Mouse (Mus musculus) activated CD4-positive, CD25-positive, alpha-beta regulatory T cell, adult 4 months (primary cell): Measurements from ENCODE around the gene Gdap1l1. TPM values are rescaled to one million over a fixed set of nuclear protein-coding genes. Genes with fewer than 3 reads are reported as not detected.

ENCODE experiments used
- ATAC-seq: one replicate; pipeline ENCODE4 v1.8.0; 2017
- polyA plus RNA-seq, 2 experiments: library from polyadenylated mRNA; unstranded; fragments of 100-300 nt; shearing (Covaris generic); gene quantifications; one replicate each; pipeline ENCODE4 v1.2.1; 2017

Gene Gdap1l1
- polyA plus RNA-seq, 2 experiments from 2014 or later: not detected

DNA sequence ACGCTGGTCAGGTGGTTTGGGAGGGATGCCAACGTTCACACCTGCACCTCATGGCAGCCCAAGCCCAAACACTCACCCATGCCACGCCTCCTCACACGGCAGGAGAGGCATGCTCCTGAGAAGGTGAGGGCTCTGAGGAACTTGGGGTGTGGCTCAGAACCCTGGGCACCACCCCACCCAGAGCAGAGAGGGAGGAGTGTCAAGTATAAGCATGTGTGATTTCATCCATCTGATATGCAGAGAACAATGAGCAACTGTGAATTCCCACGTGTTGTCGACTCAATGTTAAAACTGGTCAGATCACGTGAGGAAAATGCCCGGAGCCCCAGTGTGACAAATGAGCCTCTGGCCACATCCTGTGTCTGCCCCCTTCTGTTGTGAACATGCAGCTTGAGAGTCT lies 28.5 kb downstream of the Gdap1l1 start:
- no peak for ATAC-seq

DNA sequence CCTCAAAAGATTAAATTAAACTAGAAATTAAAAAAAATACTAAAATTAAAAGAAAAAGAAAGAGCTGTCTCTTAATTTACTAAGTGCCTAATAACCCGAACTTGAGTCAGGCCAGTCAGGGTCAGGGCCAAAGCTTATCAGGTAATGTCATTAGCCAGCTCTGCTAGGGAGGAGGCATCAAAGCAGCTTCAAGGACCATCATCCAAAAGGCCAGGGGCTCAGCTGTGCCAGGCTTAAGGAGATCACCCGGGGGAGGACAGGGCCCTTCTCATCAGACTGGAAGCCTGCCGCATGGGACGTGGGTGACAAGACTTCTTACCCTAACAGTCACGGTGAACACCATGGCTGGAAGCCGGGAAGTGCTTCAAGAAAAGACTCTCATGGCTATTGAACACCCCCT lies 29.3 kb downstream of the Gdap1l1 start:
- ATAC-seq: no peak

DNA sequence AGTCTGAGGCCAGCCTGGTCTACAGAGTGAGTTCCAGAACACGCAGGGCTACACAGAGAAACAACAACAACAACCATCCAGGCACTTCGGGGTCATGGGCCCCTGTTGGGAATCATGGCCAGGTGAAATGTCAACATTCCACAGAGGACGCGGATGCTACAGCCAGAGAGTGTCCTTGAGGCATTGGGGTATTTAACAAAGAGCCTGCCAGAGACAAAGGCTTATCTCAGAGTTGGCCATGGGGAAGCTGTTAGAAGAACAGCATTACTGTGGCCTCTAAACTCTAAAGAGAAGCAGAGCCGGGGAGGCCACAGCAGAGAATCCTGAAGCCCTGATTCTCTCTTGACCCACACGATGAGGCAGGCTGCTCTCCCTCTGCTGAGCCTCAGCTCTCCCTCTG lies 30.6 kb downstream of the Gdap1l1 start:
- ATAC-seq: no peak

DNA sequence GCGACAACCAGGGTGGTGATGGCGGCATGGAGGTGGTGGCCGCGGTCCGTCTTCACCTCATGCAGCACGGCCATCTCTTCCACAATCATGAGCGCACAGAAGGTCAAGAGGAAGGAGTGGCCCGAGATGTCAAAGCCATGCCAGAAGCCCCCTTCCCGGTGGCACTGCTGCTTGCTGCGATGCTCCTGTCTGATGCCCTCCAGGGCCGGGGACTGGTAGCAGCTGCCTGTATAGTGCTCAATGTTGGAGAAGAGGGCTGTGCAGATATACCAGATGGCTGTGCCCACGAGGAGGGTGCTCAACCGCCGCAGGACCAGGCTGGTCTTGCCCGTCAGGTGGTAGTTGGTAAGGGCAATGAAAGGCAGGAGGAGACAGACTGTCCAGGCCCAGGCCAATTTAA lies 31.4 kb downstream of the Gdap1l1 start:
- ATAC-seq: no peak

DNA sequence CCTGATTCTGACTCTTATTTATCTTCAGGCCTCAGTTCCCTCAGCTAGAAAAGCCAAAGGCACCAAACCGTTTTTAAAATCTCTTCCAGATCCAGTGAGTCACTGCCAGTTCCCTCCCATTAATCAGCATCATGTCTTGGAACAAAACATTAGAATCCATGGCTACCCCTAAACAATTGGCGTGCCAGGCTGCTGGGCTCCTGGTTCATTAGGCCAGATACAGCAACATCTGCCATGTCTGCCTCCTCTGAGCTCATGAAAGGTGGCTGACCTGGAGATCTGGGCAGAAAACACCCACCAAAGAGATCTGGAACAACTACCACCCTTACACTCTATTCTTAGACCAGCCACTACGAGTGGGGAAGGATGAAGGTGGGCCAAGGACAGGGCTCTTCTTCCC lies 32.9 kb downstream of the Gdap1l1 start:
- no peak for ATAC-seq

DNA sequence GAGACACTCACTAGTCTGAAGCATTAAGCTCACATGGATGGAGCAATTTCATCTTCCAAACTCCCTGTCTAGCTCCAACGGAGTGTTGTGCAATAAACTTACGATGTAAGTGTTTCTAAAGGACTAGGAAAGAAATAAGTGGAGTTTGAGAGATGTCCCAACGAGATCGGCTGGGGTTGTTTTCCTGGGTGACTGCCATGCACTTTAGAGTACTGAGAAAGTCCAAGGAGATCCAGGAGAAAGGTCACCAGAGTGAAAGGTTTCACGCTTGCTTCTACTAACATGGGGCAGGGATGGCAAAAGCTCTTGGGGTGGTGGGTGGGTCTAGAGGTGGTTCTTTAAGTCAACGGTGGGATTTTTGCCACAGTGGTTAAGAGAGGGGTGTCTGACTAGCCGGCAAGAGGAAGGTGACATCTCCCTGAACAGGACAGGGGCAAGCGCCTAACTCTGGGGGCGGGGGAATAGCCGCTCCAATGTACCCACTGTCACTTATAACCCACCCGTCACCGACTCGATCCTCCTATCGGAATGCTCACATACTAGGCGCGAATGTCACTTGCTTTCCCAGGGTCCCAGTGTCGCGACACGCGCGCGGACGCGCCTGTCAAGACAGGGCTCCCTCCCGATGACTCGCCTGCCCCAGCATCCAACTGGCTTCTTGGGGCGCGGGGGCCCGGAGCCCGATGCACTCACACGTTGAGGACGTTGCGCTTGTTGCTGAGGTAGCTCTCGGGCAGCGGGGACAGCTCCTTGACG lies 33.6 kb downstream of the Gdap1l1 start:
- ATAC-seq: no peak

DNA sequence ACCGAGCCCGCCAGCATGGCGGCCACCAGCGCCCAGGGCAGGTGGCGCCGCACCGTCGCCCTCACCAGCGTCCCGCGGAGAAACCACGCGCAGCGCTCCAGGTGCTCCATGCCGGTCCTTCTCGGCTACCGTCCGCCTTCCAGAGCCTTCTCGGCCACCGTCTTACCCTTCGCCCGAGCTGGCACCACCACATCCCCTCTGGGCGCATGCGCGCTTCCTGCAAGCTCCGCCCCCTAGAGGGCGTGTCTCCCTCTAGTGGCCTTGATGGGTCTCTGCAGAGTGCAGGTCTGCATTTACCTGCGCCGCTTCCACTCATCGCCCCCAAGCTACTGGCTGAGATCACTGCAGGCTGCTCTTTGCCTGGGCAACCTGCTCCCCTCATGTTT lies 34.2 kb downstream of the Gdap1l1 start, which contains the start of gene Fitm2:
TSS of gene Fitm2 (minus strand) at position 164 of the 386 bp plus-strand sequence.
- ATAC-seq: peak; percentile 96

DNA sequence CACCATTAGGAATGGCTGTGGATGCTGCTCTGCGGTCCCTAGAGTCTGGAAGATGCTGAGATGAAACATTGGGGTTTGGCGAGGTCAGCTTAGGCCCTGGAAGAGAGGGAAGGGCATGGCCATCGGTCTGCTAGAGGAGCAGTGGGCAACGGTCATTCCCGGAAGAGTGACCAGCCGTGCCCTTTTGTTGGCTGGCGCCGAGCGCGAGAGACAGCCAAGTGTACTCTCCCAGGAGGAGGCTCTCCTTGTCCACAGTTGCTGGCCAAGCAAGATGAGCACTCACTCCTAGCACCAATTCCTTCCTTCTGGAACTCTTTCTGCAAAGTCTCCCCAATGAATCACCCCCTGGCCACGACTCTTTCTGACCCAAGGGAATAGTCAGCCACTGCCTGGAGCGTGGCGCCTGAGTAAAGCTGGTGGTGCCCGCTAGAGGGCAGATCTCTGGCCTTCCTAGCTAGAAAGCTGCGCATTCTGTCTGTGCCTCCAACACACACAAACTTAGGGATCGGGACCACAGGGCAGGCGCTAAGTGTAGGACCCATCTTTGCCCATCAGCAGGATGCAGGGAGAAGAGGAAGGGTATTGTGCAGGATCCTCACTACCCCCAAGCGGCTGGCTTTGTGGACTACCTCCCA lies 42.0 kb downstream of the Gdap1l1 start:
- ATAC-seq: no peak

DNA sequence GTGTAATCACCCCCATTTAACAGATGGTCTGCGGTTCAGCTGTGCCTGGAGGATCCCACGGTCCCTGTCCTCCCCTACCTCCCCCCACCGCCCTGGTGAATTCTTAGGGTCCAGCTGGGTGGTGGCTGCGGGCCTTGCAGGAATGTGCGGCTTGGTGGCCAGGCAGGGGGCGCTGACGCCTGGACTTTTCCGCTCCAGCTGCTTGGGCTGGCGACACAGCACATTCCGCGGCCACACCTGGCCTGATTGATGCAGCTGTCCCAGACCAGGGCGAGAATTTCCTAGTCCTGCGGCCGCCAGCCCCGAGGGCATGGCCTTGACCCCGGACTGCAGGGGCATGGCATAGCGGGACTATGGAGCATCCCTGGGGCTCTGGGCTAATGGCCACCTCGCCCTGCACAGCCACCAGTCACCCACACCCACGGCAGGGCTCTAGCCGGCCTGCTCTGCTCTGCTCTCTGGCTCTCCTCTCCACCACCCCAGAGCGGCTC lies 43.3 kb downstream of the Gdap1l1 start:
- ATAC-seq: no peak

DNA sequence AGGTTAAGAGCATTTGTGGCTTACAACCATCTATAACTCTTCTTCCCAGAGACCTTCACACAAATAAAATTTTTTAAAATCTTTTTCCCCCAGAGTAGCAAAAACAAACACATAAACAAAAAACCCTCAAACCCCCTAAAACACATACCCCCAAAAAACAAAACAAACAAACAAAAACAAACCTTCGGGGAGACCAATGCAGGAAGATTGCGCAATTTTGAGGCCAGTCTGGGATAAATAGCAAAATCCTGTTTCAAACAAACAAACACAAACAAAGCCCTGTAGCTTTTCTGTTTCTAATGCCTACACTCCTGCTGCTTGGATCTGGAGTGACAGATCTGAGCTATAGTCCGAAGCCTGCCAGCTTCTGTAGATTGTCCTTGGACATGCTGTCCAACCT lies 49.1 kb downstream of the Gdap1l1 start:
- ATAC-seq: no peak

DNA sequence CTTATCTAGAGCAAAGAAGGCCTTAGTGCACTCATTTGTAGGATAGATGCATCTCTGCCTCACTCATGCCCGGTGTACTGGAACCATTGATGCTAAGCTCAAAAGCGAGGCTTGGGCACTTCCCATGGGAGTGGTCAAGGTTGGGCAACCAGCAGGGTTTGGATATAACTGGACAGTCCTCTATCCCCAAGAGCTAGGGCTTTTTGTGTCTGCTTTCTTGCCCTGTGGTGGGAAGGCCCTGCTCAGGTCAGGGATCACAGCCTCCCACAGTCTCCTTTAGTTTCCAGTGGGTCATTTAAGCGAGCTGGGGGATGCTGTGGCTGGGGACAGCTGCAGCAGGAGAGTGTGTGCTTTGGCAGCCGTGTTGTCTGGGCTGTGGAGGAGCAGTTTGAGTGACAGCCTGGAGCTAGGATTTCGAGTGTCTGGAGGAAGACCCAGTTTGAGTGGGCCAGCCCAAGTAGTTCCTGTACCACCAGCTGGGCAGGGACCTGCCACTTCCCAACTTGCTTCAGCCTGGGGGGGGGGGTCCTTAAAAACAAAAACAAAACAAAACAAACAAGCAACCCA lies 51.5 kb downstream of the Gdap1l1 start:
- no peak for ATAC-seq

DNA sequence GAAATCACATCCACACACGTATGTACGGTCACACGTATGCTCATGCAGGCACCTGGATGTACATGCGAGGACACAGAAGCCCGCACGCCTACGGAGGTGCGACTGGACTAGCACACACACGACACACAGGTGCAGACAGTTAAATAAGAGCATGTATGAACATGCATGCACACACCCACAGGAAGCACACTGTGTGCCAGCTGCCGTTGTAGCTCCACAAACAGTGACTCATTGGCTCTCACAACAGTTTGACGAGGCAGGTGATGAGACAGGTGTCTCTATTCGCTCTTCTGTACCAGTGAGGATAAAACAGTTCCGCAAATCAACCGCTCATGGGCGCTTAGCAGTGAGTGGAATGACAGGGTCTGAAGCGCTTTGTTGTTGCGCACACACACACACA lies 52.4 kb downstream of the Gdap1l1 start:
- no peak for ATAC-seq

DNA sequence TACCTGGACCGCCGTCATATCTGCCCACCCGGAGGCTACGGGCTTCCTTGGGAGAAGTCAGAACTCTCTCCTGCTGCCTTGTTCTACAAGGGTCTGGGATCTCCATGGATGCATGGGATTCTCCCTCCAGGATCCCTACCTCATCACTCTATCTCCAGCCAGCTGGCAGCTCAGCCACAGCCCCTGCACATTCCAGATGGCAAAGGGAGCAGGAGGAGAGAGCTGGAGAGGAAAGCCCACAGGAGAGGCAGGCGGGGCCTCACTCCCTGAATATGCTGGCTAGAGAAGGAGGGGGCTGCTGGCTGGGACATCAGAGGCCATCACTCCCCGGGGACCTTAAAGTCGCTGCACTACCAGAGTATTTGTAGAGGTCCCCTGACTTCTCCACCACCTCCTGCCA lies 53.1 kb downstream of the Gdap1l1 start:
- no peak for ATAC-seq

DNA sequence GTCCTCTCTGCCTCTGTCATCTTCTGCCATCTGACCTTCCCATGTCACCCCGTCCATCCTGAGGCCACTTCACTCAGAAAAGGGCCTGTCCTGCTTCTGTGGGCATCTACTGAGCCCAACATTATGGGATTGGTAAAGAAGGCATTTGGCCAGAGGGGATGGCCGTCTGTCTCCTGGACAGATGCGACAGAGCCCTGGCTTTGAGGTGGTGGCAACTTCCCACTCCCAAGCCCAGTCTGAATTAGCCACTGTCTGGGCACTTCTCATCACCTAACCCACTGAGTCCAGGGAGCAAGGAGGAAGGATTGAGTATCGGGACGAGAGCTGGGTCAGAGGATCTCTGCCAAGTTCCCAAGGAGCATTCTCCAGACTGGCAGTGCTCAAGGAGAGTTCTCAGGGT lies 53.7 kb downstream of the Gdap1l1 start, which contains the start of gene R3hdml:
TSS of gene R3hdml (plus strand) at position 301 of the 400 bp plus-strand sequence.
- ATAC-seq: no peak

DNA sequence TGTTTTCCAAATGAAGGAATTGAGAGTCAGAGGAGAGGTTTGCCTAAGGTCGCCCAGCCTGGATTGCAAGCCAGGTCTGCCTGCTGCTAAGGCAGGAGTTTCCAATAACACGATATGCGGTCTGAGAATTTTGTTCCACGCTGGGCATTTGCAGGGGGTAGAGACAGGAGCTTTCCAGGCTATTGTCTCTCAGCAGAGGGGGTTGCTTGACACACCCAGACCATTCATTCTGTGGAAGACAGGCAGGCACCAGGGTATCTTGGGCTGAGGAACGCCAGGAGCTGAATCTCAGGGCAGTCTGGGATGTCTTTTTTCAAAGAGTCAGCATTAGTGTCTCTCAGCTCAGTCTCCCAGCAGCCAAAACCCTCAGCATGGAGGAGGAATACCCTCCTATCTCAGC lies 54.8 kb downstream of the Gdap1l1 start:
- no peak for ATAC-seq

DNA sequence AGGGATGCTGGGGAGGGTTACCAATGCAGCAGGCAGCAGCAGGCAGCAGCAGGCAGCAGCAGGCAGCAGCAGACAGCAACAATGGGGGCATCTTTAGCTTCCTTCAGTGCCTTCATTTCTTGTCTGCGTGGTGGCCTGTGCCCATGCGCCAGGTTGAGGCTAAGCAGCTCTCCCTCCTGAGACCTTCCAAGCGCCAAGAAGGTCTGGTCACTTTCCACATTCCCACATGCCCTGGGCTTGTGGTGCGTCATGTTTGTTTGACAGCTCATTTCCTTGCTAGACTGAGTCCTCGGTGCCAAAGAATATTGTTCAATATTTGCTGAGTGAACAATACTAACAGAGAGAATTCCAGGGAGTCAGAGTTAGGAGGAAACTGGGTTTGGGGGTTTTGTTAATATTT lies 55.7 kb downstream of the Gdap1l1 start:
- ATAC-seq: no peak

DNA sequence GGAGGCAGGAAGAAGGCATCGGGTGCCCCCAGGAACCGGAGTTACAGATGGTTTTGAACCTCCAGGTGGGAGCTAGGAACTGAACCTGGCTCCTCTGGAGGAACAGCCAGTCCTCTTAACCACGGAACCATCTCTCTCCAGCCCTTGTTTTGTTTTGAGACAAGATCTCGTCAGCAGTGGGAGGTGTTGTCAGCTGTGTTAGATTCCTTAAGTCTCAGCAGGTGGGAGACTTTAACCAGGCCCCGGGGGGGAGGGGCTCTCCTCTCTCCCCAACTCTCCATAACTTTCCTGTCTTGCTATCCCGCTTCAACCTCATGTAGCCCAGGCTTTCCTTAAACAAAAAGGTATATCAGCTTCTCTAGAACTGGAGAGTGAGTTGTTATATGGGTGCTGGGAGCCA lies 56.2 kb downstream of the Gdap1l1 start:
- no peak for ATAC-seq

DNA sequence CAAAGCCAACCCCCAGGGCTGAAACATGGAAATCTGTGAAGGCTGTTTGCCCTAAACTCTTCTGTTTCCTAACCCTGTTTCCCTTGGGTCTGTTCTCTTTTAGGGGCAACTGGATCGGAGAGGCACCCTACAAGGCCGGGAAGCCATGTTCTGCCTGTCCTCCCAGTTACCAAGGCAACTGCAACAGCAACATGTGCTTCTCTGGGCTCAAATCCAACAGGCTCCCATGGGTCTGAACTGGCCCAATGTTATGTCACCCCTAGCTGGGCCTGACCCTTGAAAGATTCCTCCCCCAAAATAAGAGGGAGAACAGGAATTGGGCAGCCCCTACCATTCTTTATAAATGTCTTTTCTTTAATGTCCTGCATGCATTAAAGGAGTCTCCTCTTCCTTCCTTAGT lies 63.9 kb downstream of the Gdap1l1 start:
- ATAC-seq: no peak

DNA sequence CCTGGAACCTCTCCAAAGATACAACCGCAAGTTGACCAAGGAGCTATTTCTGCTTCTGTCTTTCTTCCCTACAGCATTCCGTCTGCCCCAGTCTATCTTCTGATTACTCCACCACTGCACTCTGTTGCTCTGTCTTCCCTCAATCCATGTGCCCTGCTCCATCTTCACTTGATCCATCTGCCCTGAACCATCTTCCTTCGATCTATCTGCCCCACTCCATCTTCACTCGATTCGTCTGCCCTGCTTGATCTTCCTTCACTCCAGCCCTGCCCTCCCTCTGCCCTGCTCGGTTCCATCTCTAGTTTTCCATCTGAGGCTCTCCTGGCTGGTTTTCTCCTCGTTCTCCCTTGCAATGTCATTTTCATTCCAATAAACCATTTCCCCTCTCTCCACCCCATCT lies 64.9 kb downstream of the Gdap1l1 start:
- no peak for ATAC-seq
